Mouse (Mus musculus): ENCODE measurements around the gene Cnga3. TPM values are rescaled to one million over a fixed set of nuclear protein-coding genes. Genes with fewer than 3 reads are reported as not detected.

Gene Cnga3
- polyA plus RNA-seq (2012; ENCODE audit: insufficient read depth, low replicate concordance): not detected in 2 replicates

DNA sequence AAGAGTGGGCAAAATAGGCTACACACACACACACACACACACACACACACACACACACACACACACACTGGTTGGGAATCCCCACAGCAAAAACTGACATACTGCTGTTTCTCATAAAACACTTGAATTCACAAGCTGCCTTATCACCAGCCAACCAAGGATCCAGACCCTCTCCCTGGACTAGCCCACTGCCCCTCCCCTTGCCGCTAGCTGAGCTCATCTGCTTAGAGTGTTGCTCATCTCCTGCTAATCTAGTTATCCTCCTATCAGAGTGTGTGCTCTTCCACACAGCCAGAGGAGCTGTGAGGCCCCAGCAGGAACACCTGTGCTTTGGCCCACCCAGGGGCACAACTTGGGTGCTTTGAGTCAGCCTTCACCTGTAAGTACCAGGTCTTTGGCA lies at the start of gene Cnga3:
Gene Cnga3, plus strand, starts transcription at position 291 of the 400 bp plus-strand sequence.
- H3K36me3 ChIP-seq (replicated peaks; ENCODE audit: low read length): no peaks in the 10 kb centered on the region
- H3K27me3 ChIP-seq (replicated peaks): peaks cover 7% of the 10 kb centered on the region
- H3K4me1 ChIP-seq: no peaks in the 10 kb centered on the region
- H3K9me3 ChIP-seq: no peaks in the 10 kb centered on the region
- TF ChIP-seq FLI1 (IDR thresholded peaks at IDR 0.05; ENCODE audit: low read length) (no peak), GATA1 (IDR thresholded peaks at IDR 0.05; ENCODE audit: borderline replicate concordance, low read length) (no peak)
- no peak within 1 kb of the TSS for H3K4me3 ChIP-seq (replicated peaks)

GRCm38 (mm10) chr1:37166066-37166465 lies 48.2 kb upstream of the Cnga3 start:
- Histone ChIP-seq H3K4me1 (no peaks in the 10 kb centered on the region), H3K9me3 (peaks cover 33% of the 10 kb centered on the region), H3K4me3 (replicated peaks) (no peak overlapping the region), H3K27me3 (replicated peaks) (peaks cover 4% of the 10 kb centered on the region), H3K36me3 (replicated peaks; ENCODE audit: low read length) (no peaks in the 10 kb centered on the region)
- no peak for TF ChIP-seq GATA1 (IDR thresholded peaks at IDR 0.05; ENCODE audit: borderline replicate concordance, low read length)
- TF ChIP-seq FLI1 (IDR thresholded peaks at IDR 0.05; ENCODE audit: low read length): no peak

- H3K9me3 ChIP-seq: peaks cover 21% of the 10 kb centered on the region
- H3K4me1 ChIP-seq: no peaks in the 10 kb centered on the region
- TF ChIP-seq GATA1 (IDR thresholded peaks at IDR 0.05; ENCODE audit: borderline replicate concordance, low read length): no peak
- TF ChIP-seq FLI1 (IDR thresholded peaks at IDR 0.05; ENCODE audit: low read length): no peak
- no peaks in the 10 kb centered on the region for H3K36me3 ChIP-seq (replicated peaks; ENCODE audit: low read length)
- no peak overlapping the region for H3K4me3 ChIP-seq (replicated peaks)
- peaks cover 6% of the 10 kb centered on the region for H3K27me3 ChIP-seq (replicated peaks)
Observed at GRCm38 (mm10) chr1:37167918-37168317, 46.3 kb upstream of the Cnga3 start.

DNA sequence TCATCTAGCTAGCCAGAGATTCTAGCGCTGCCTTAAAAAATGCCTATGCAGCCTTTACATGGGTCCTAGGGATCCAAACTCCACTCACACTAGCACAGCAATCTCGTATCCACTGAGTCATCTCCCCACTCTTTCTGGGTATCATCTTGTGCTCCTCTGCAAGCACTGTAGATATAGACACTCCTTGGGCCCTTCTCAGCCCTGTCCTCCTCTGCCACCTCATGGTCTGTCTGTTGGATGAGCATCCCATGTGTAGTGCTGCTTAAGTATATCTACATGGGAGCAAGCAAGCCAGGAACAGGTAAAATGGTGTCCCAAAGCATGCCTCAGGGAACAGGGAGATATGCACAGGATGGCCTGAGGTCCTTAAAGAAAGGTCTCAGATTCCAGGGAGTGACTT lies 36.4 kb upstream of the Cnga3 start:
- no peak for TF ChIP-seq GATA1 (IDR thresholded peaks at IDR 0.05; ENCODE audit: borderline replicate concordance, low read length)
- TF ChIP-seq FLI1 (IDR thresholded peaks at IDR 0.05; ENCODE audit: low read length): no peak

DNA sequence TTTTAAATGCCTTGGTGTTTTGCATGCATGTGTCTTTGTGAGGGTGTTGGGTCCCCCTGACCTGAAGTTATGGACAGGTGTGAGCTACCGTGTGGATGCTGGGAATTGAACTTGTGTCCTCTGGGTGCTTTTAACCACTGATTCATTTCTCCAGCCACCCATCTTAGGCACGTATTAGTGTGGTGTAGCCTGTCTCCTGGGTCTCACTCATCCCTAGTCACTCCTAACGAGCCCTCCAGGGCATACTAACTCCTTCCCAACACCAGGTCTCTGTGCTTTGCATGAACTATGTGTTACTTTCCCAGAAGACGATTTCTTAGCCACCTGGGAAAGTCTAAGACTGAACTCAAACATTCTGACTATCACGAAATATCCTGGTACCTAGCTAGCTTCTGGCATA lies 34.4 kb upstream of the Cnga3 start:
- H3K4me3 ChIP-seq (replicated peaks): no peak overlapping the region
- H3K36me3 ChIP-seq (replicated peaks; ENCODE audit: low read length): no peaks in the 10 kb centered on the region
- no peaks in the 10 kb centered on the region for H3K4me1 ChIP-seq
- TF ChIP-seq GATA1 (IDR thresholded peaks at IDR 0.05; ENCODE audit: borderline replicate concordance, low read length) (no peak), FLI1 (IDR thresholded peaks at IDR 0.05; ENCODE audit: low read length) (no peak)
- peaks cover 5% of the 10 kb centered on the region for H3K27me3 ChIP-seq (replicated peaks)
- H3K9me3 ChIP-seq: peaks cover 7% of the 10 kb centered on the region

More for the DNA sequence above, 36.4 kb upstream of the Cnga3 start:
- Histone ChIP-seq H3K36me3 (replicated peaks; ENCODE audit: low read length) (no peaks in the 10 kb centered on the region), H3K4me3 (replicated peaks) (no peak overlapping the region), H3K9me3 (peaks cover 7% of the 10 kb centered on the region), H3K4me1 (no peaks in the 10 kb centered on the region), H3K27me3 (replicated peaks) (peaks cover 5% of the 10 kb centered on the region)

DNA sequence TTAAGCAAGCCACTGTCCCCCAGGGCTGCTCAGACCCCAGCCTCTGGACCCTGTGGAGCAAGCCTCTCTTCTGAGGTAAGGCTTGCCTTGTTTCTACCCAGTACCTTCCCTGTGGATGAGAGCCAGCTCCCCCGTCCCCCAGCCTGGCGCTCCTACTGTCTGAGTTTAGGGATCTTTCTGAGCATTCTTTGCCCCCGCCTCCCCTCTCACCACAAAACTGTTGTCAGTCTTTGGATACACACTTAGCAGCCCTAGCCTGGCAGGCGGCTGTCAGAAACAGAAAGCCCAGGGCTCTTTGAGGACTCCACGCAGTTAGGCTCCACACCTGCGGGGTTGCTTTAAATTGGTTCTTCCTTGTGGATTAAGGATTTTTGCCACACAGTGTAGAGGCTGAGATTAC lies 27.2 kb upstream of the Cnga3 start:
- H3K36me3 ChIP-seq (replicated peaks; ENCODE audit: low read length): no peaks in the 10 kb centered on the region
- no peaks in the 10 kb centered on the region for H3K4me1 ChIP-seq
- H3K4me3 ChIP-seq (replicated peaks): no peak overlapping the region
- TF ChIP-seq FLI1 (IDR thresholded peaks at IDR 0.05; ENCODE audit: low read length): no peak
- TF ChIP-seq GATA1 (IDR thresholded peaks at IDR 0.05; ENCODE audit: borderline replicate concordance, low read length): no peak
- peaks cover 4% of the 10 kb centered on the region; the same call in 1 of the 2 replicates for H3K9me3 ChIP-seq
- peaks cover 18% of the 10 kb centered on the region for H3K27me3 ChIP-seq (replicated peaks)

- TF ChIP-seq FLI1 (IDR thresholded peaks at IDR 0.05; ENCODE audit: low read length) (no peak), GATA1 (IDR thresholded peaks at IDR 0.05; ENCODE audit: borderline replicate concordance, low read length) (no peak)
- no peaks in the 10 kb centered on the region for H3K4me1 ChIP-seq
- H3K4me3 ChIP-seq (replicated peaks): no peak overlapping the region
- H3K27me3 ChIP-seq (replicated peaks): no peaks in the 10 kb centered on the region
- peaks cover 4% of the 10 kb centered on the region; the same call in 1 of the 2 replicates for H3K9me3 ChIP-seq
- H3K36me3 ChIP-seq (replicated peaks; ENCODE audit: low read length): no peaks in the 10 kb centered on the region
Observed at GRCm38 (mm10) chr1:37194607-37195006, 19.6 kb upstream of the Cnga3 start.

GRCm38 (mm10) chr1:37201406-37201805 lies 12.8 kb upstream of the Cnga3 start:
- Histone ChIP-seq H3K27me3 (replicated peaks) (no peaks in the 10 kb centered on the region), H3K4me1 (no peaks in the 10 kb centered on the region), H3K36me3 (replicated peaks; ENCODE audit: low read length) (no peaks in the 10 kb centered on the region), H3K9me3 (no peaks in the 10 kb centered on the region; the same call in 1 of the 2 replicates), H3K4me3 (replicated peaks) (no peak overlapping the region)
- TF ChIP-seq FLI1 (IDR thresholded peaks at IDR 0.05; ENCODE audit: low read length): no peak
- no peak for TF ChIP-seq GATA1 (IDR thresholded peaks at IDR 0.05; ENCODE audit: borderline replicate concordance, low read length)

- Histone ChIP-seq H3K4me1 (no peaks in the 10 kb centered on the region), H3K36me3 (replicated peaks; ENCODE audit: low read length) (no peaks in the 10 kb centered on the region), H3K4me3 (replicated peaks) (no peak overlapping the region), H3K9me3 (peaks cover 3% of the 10 kb centered on the region; the same call in 1 of the 2 replicates), H3K27me3 (replicated peaks) (no peaks in the 10 kb centered on the region)
- TF ChIP-seq FLI1 (IDR thresholded peaks at IDR 0.05; ENCODE audit: low read length): no peak
- TF ChIP-seq GATA1 (IDR thresholded peaks at IDR 0.05; ENCODE audit: borderline replicate concordance, low read length): no peak
Observed at GRCm38 (mm10) chr1:37207743-37208142, 6.5 kb upstream of the Cnga3 start.

GRCm38 (mm10) chr1:37212375-37212774 lies 1.9 kb upstream of the Cnga3 start:
- no peaks in the 10 kb centered on the region for H3K4me1 ChIP-seq
- H3K4me3 ChIP-seq (replicated peaks): no peak overlapping the region
- TF ChIP-seq GATA1 (IDR thresholded peaks at IDR 0.05; ENCODE audit: borderline replicate concordance, low read length) (no peak), FLI1 (IDR thresholded peaks at IDR 0.05; ENCODE audit: low read length) (no peak)
- H3K27me3 ChIP-seq (replicated peaks): no peaks in the 10 kb centered on the region
- H3K9me3 ChIP-seq: peaks cover 3% of the 10 kb centered on the region; the same call in 1 of the 2 replicates
- no peaks in the 10 kb centered on the region for H3K36me3 ChIP-seq (replicated peaks; ENCODE audit: low read length)

- TF ChIP-seq FLI1 (IDR thresholded peaks at IDR 0.05; ENCODE audit: low read length) (no peak), GATA1 (IDR thresholded peaks at IDR 0.05; ENCODE audit: borderline replicate concordance, low read length) (no peak)
- Histone ChIP-seq H3K9me3 (peaks cover 10% of the 10 kb centered on the region), H3K36me3 (replicated peaks; ENCODE audit: low read length) (no peaks in the 10 kb centered on the region), H3K4me1 (no peaks in the 10 kb centered on the region; the same call in 1 of the 2 replicates), H3K27me3 (replicated peaks) (peaks cover 13% of the 10 kb centered on the region), H3K4me3 (replicated peaks) (no peak overlapping the region)
Observed at GRCm38 (mm10) chr1:37218386-37218785, 4.2 kb downstream of the Cnga3 start.

All from megakaryocyte, embryonic 14.5 days (primary cell).